Mouse (Mus musculus) stomach, postnatal 0 days (tissue): ENCODE measurements around the gene Aamdc. TPM values are rescaled to one million over a fixed set of nuclear protein-coding genes. Genes with fewer than 3 reads are reported as not detected.

Source experiments
- ATAC-seq: fragments of 200-750 bp; cut with Nextera tagmentation; 2 replicates; pipeline ENCODE4 v1.8.0; 2017; ENCODE audit not compliant: low FRiP score, low TSS enrichment
- DNase-seq: peaks from one replicate; pipeline ENCODE4 v3.0.0-alpha.2; 2016; ENCODE audit warnings: low spot score
- H3K27ac ChIP-seq: fragments of 300-500 bp; sonication (generic); replicated peaks from 2 replicates; pipeline ENCODE4 v1.5.1; 2014; ENCODE audit warnings: mild to moderate bottlenecking, control low read depth
- H3K27me3 ChIP-seq: fragments of 300-500 bp; sonication (generic); 2 replicates; pipeline ENCODE4 v1.6.1; 2014; ENCODE audit warnings: low read length; ENCODE audit not compliant: control insufficient read depth, insufficient read depth
- H3K36me3 ChIP-seq: fragments of 300-500 bp; sonication (generic); 2 replicates; pipeline ENCODE4 v1.6.1; 2014; ENCODE audit warnings: low read length, mixed read lengths; ENCODE audit not compliant: control insufficient read depth, insufficient read depth
- H3K4me1 ChIP-seq: fragments of 300-500 bp; sonication (generic); replicated peaks from 2 replicates; pipeline ENCODE4 v1.6.1; 2014; ENCODE audit warnings: antibody characterized with exemption; ENCODE audit not compliant: control insufficient read depth, insufficient read depth
- H3K4me2 ChIP-seq: fragments of 300-500 bp; sonication (generic); replicated peaks from 2 replicates; pipeline ENCODE4 v1.6.1; 2014; ENCODE audit warnings: low read depth, mild to moderate bottlenecking, control low read depth, moderate library complexity
- H3K4me3 ChIP-seq: fragments of 300-500 bp; sonication (generic); 2 replicates; pipeline ENCODE4 v1.5.1; 2014; ENCODE audit warnings: low read depth, low read length, control low read depth
- H3K9ac ChIP-seq: fragments of 300-500 bp; sonication (generic); 2 replicates; pipeline ENCODE4 v1.6.1; 2014; ENCODE audit warnings: mild to moderate bottlenecking, low read length, control low read depth, mixed read lengths
- H3K9me3 ChIP-seq: fragments of 300-500 bp; sonication (generic); 2 replicates; pipeline ENCODE4 v1.6.1; 2016; ENCODE audit warnings: low read length; ENCODE audit not compliant: control insufficient read depth
- CTCF ChIP-seq: IDR thresholded peaks from 2 replicates; pipeline ENCODE4 v1.5.1; 2016; ENCODE audit warnings: antibody characterized with exemption, low read depth, mild to moderate bottlenecking, moderate library complexity
- EP300 ChIP-seq: optimal IDR thresholded peaks from 2 replicates; pipeline ENCODE3; 2016; ENCODE audit warnings: antibody characterized with exemption
- WGBS: fragments of 180-500 bp; shearing (Covaris S2); extraction: QIAGEN DNeasy Blood & Tissue Kit; methylation state at CpG from one replicate; pipeline ENCODE4 v1.1.7; 2014; 5-methylcytosine and 5-hydroxymethylcytosine counted together
- polyA plus RNA-seq: library from polyadenylated mRNA; unstranded; fragments of >200 nt; fragmentation: Nextera tagmentation; extraction: Ambion mirVana; gene quantifications from 2 replicates; pipeline ENCODE4 v1.2.1, GENCODE M21; 2015

Aamdc gene
- polyA plus RNA-seq, 1 experiment from 2014 or later: 43.4 TPM

DNA sequence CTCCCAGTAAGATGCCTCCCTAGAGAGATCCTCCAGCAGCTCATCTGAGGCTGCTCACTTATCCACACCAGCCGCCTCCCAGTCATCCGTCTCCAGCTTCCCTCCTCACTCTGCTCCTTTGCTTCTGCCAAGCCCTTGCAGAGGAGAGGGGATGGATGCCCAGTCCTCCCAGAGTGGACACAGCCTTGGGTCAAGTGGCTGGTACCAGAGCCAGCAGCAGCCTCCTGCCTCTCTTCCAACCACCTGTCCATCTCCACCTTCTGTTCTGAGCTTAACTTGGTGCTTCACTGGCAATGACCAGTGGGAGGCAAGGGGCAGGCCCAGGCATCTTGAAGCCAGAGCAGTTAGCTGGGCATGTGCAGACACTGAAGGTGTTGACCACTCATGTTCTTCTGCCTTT lies 32.8 kb downstream of the Aamdc start:
- no peaks in the 10 kb centered on the region for H3K4me1 ChIP-seq
- no peak overlapping the region for H3K4me3 ChIP-seq
- peaks cover 2% of the 10 kb centered on the region; the same call in 1 of the 2 replicates for H3K36me3 ChIP-seq
- H3K9me3 ChIP-seq: no peaks in the 10 kb centered on the region
- no peak overlapping the region for H3K4me2 ChIP-seq
- WGBS: 82% methylated on average over 2 of the region's 2 CpGs
- no peak overlapping the region for H3K27ac ChIP-seq
- no peak for ATAC-seq
- no peak overlapping the region for H3K9ac ChIP-seq
- H3K27me3 ChIP-seq: no peaks in the 10 kb centered on the region
- DNase-seq: no peak
- TF ChIP-seq EP300 (no peak), CTCF (no peak)

DNA sequence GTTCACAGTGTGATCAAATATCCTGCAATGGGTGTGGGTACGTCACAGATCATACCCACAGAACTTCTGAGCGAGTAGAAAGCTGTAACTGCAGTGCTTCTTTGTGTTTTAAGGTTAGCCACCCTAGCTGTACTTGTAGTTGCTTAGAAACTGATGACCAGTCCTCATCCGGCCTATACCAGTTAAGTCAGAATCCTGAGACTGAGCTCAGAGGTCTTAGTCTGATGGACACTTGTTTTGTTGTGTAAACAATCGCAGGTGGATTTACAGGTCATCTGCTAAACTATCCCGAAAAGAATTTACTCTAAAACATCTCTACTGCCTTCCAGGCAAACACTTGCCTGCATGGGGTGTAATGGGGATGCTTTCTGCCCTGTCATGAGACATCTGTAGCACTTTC lies 42.7 kb downstream of the Aamdc start:
- Histone ChIP-seq H3K36me3 (peaks cover 9% of the 10 kb centered on the region; the same call in 1 of the 2 replicates), H3K27me3 (no peaks in the 10 kb centered on the region), H3K27ac (no peak overlapping the region), H3K4me1 (no peaks in the 10 kb centered on the region), H3K9ac (no peak overlapping the region), H3K4me3 (no peak overlapping the region), H3K4me2 (no peak overlapping the region), H3K9me3 (0 out of 2 replicates have a peak, but pooled peaks cover 3% of the 10 kb centered on the region)
- TF ChIP-seq CTCF (no peak), EP300 (no peak)
- ATAC-seq (no peak), DNase-seq (no peak)
- WGBS: 87% methylated on average over 5 of the region's 5 CpGs

DNA sequence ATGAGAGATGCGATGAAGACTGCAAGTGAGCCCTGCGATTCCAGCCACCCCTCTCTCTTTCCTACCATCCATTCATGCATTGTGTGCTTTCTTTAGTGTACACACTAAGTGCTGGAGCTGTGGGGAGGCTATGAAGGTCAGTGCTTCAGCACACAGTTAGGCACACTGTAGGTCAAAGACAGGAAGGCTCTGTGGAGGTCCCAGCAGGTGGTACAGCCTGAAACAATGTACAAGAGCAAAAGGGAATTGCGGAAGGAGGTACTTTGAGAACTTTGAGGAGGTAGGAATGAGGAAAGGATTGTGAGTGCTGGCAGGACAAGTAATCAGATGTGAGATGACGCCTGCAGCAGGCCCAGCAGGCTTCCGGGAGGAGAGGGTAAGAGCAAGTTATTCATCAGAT lies 43.8 kb downstream of the Aamdc start:
- TF ChIP-seq EP300: no peak
- TF ChIP-seq CTCF: no peak
- Histone ChIP-seq H3K4me3 (no peak overlapping the region), H3K27ac (no peak overlapping the region), H3K4me1 (no peaks in the 10 kb centered on the region), H3K9me3 (0 out of 2 replicates have a peak, but pooled peaks cover 3% of the 10 kb centered on the region), H3K27me3 (no peaks in the 10 kb centered on the region), H3K36me3 (peaks cover 14% of the 10 kb centered on the region; the same call in 1 of the 2 replicates), H3K4me2 (no peak overlapping the region), H3K9ac (no peak overlapping the region)
- no peak for ATAC-seq
- WGBS: 88% methylated on average over 5 of the region's 5 CpGs
- no peak for DNase-seq

DNA sequence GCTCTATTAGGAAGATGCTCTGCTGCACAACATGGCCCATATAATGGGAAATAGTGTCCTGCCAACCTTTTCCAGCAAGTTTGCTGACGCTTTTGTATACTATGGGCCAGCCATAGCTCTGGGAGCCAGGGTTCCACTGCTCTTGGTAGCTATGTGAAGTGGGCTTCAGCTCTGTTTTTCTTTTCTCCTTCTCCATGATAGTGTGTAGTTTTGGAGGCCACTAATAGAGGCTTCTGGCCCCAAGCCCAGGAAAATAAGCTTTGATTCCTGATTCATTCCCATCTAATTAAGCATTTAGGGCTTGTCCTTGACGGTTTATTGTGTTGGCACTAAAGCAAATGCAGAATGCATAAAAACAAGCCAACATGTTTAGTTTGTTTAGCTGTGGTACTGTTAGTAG lies 59.4 kb downstream of the Aamdc start:
- H3K9me3 ChIP-seq: no peaks in the 10 kb centered on the region
- no peak overlapping the region for H3K9ac ChIP-seq
- H3K27me3 ChIP-seq: no peaks in the 10 kb centered on the region
- TF ChIP-seq EP300: no peak
- TF ChIP-seq CTCF: no peak
- H3K36me3 ChIP-seq: peaks cover 14% of the 10 kb centered on the region
- H3K4me2 ChIP-seq: no peak overlapping the region
- H3K4me3 ChIP-seq: no peak overlapping the region
- no peak for DNase-seq
- no peak for ATAC-seq
- 81% methylated on average over 2 of the region's 2 CpGs for WGBS
- H3K27ac ChIP-seq: no peak overlapping the region
- H3K4me1 ChIP-seq: no peaks in the 10 kb centered on the region

DNA sequence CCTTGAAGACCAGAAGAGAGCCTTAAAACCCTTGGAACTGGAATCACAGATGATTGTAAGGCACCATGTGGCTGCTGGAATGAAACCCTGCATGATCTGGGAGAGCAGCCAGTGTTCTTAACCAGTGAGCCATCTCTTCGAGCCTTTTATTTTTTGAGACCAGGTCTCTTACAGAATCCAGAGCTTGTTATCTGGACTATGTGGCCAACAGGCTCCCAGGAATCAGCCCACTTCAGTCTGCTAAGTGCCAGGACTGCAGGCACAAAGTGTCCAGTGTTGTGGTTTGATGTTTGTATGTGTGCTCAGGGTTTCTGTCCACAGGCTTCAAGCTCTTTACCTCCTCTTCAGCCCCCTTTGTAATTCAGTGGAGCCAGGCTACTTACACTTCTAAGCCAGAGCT lies 64.5 kb downstream of the Aamdc start:
- peaks cover 12% of the 10 kb centered on the region; the same call in 1 of the 2 replicates for H3K36me3 ChIP-seq
- 84% methylated on average over 1 of the region's 1 CpGs for WGBS

DNA sequence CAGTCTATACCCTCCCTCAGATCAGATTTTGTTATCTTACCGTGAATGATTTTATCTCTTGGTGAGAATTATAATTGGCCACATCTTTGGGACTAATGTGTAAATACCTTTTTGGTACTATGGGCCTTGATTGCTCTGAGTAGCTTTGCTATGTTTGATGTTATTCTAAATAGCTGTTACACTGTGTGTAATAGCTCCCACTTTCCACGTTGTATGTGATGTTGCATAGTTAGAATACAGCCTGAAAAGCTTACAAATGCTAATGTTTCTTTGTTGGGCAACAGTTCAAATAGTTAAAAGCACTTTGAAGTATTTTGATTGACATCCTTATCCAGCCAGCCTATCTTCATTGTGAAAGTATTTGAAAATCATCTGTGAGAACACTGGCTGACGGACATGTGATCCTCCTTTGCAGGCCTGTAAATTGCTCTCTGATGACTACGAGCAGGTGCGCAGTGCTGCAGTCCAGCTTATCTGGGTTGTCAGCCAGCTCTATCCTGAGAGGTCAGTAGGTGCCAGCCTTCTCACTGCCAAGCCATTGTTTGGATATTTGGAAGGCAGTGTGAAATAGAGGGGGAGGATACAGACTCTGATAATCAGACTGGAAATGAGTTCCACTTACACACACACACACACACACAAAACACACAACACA lies 78.6 kb downstream of the Aamdc start:
- H3K9ac ChIP-seq: no peak overlapping the region
- ATAC-seq (no peak), DNase-seq (no peak)
- H3K36me3 ChIP-seq: no peaks in the 10 kb centered on the region
- H3K27ac ChIP-seq: no peak overlapping the region
- WGBS: 59% methylated on average over 5 of the region's 5 CpGs
- no peak for TF ChIP-seq EP300
- no peak for TF ChIP-seq CTCF
- no peaks in the 10 kb centered on the region for H3K4me1 ChIP-seq
- no peaks in the 10 kb centered on the region for H3K27me3 ChIP-seq
- no peak overlapping the region for H3K4me3 ChIP-seq
- no peaks in the 10 kb centered on the region for H3K9me3 ChIP-seq
- no peak overlapping the region for H3K4me2 ChIP-seq

More for the DNA sequence above, 64.5 kb downstream of the Aamdc start:
- Histone ChIP-seq H3K27me3 (no peaks in the 10 kb centered on the region), H3K9ac (no peak overlapping the region), H3K27ac (no peak overlapping the region), H3K9me3 (no peaks in the 10 kb centered on the region), H3K4me2 (no peak overlapping the region), H3K4me3 (no peak overlapping the region), H3K4me1 (no peaks in the 10 kb centered on the region)
- TF ChIP-seq EP300 (no peak), CTCF (no peak)
- DNase-seq (no peak), ATAC-seq (no peak)

Other genes with a start within 250 kb of the Aamdc start
- 0.53 and 0.62 TPM in 2 replicates for gene Usp35, start 247.5 kb downstream of the Aamdc start, polyA plus RNA-seq
- gene Kctd21, start 247.2 kb downstream of the Aamdc start, polyA plus RNA-seq: 2.0 TPM in 2 replicates
- gene Alg8, start 207.9 kb downstream of the Aamdc start, polyA plus RNA-seq: 14.6 and 15.3 TPM in 2 replicates
- 415 and 439 TPM in 2 replicates for gene Ndufc2, start 179.5 kb downstream of the Aamdc start, polyA plus RNA-seq
- 1.4 and 1.5 TPM in 2 replicates for gene Thrsp, start 161.8 kb downstream of the Aamdc start, polyA plus RNA-seq
- gene Kctd14, start 128.2 kb downstream of the Aamdc start, polyA plus RNA-seq: 32.4 and 33.2 TPM in 2 replicates
- 21.9 and 26.7 TPM in 2 replicates for gene Ints4, start 98.5 kb downstream of the Aamdc start, polyA plus RNA-seq
- gene Rsf1, start 392 bp upstream of the Aamdc start, polyA plus RNA-seq: 9.9 and 10.0 TPM in 2 replicates
- gene Clns1a, start 117.1 kb upstream of the Aamdc start, polyA plus RNA-seq: 78.4 and 79.2 TPM in 2 replicates
- gene Aqp11, start 158.8 kb upstream of the Aamdc start, polyA plus RNA-seq: 22.0 and 22.2 TPM in 2 replicates
- 18.1 and 19.4 TPM in 2 replicates for gene Pak1, start 209.0 kb upstream of the Aamdc start, polyA plus RNA-seq